Mouse (Mus musculus) myocyte (in vitro differentiated cells): Measurements from ENCODE around the gene Acot11.

Source experiments
- E2F4 ChIP-seq: IDR thresholded peaks from one replicate; pipeline ENCODE4 v1.6.1; 2011; ENCODE audit warnings: mild to moderate bottlenecking, control low read depth, moderate library complexity; ENCODE audit not compliant: insufficient read depth
- TCF12 ChIP-seq: IDR thresholded peaks from one replicate; pipeline ENCODE4 v1.6.1; 2011; ENCODE audit warnings: mild to moderate bottlenecking, control low read depth; ENCODE audit not compliant: poor library complexity, insufficient read depth, severe bottlenecking

- TF ChIP-seq TCF12 (no peak), E2F4 (no peak)
Measured at GRCm38 (mm10) chr4:106815396-106816324, 10.9 kb upstream of the Acot11 start.
